Mouse (Mus musculus) thymus, adult 2 months (tissue): ENCODE data around the gene Erf. TPM values are rescaled to one million over a fixed set of nuclear protein-coding genes. Genes with fewer than 3 reads are reported as not detected.

Source experiments
- DNase-seq: peaks from one replicate; pipeline ENCODE4 v3.0.0; 2021
- H3K27ac ChIP-seq: fragments of 200-500 bp; 2 replicates; pipeline ENCODE4 v1.5.1; 2012; ENCODE audit warnings: low read length, control low read depth; ENCODE audit not compliant: control insufficient read depth, insufficient read depth
- H3K27me3 ChIP-seq: fragments of 200-500 bp; 2 replicates; pipeline ENCODE4 v1.6.1; 2012; ENCODE audit warnings: mild to moderate bottlenecking, low read length, moderate library complexity, mixed read lengths; ENCODE audit not compliant: control insufficient read depth, insufficient read depth
- H3K36me3 ChIP-seq: fragments of 200-500 bp; 2 replicates; pipeline ENCODE4 v1.6.1; 2012; ENCODE audit warnings: mild to moderate bottlenecking, low read length, moderate library complexity; ENCODE audit not compliant: control insufficient read depth, insufficient read depth
- H3K4me1 ChIP-seq: fragments of 200-500 bp; replicated peaks from 2 replicates; pipeline ENCODE4 v1.6.1; 2012; ENCODE audit warnings: low read length; ENCODE audit not compliant: control insufficient read depth, insufficient read depth
- H3K4me3 ChIP-seq: fragments of 200-500 bp; 2 replicates; pipeline ENCODE4 v1.5.1; 2012; ENCODE audit warnings: mild to moderate bottlenecking, low read length, control low read depth, moderate library complexity; ENCODE audit not compliant: control insufficient read depth, insufficient read depth
- CTCF ChIP-seq: fragments of 200-500 bp; IDR thresholded peaks from 2 replicates; pipeline ENCODE4 v1.5.1; 2012; ENCODE audit warnings: mild to moderate bottlenecking, control low read depth, low read length, moderate library complexity, borderline replicate concordance; ENCODE audit not compliant: control insufficient read depth, poor library complexity, insufficient read depth; ENCODE audit errors: extremely low read depth
- POLR2A ChIP-seq: fragments of 200-500 bp; IDR thresholded peaks from 2 replicates; pipeline ENCODE4 v1.6.1; 2012; ENCODE audit warnings: mild to moderate bottlenecking, low read length, control low read depth, moderate library complexity; ENCODE audit not compliant: control insufficient read depth, poor library complexity, insufficient read depth; ENCODE audit errors: extremely low read depth
- WGBS: fragments of 180-500 bp; shearing (Covaris S2); methylation state at CpG from one replicate; pipeline ENCODE4 v1.1.7; 2018; 5-methylcytosine and 5-hydroxymethylcytosine counted together
- polyA plus RNA-seq: library from polyadenylated mRNA; depleted of rRNA; stranded (reverse); fragments of >200 nt; gene quantifications from 2 replicates; pipeline ENCODE4 v1.2.3, GENCODE M21; 2012

Gene Erf
- polyA plus RNA-seq, 1 experiment, result 59.4 TPM

DNA sequence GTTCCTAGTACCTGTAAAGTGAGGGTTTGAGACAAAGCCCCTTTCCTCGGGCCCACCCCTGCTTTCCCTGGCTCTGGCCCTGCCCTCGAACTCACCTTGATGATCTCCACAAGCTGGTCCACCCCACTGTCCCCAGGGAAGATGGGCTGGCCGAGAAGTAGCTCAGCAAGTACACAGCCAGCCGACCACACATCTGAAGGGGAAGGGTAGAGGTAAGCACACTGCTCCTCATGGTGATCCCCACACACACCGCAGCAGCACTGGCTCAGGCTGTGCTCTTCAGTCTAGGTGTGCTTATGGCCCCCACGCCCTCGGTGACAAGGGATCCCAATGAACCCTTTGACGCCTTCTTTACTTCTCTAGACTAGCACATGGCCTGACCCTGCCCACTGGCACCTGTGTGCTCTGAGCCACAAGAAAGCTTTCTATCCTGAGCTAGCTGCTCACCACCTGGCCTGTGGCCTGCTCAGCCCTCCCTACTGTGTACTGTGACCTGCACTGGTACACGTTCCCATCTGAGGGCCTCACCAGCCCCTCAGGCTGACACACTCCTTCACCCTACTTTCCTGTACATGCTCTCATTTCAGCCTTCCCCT is 19.8 kb downstream of the Erf start:
- Histone ChIP-seq H3K27me3 (no peaks in the 10 kb centered on the region), H3K4me1 (peaks cover 69% of the 10 kb centered on the region), H3K4me3 (no peak overlapping the region), H3K36me3 (peaks cover 50% of the 10 kb centered on the region), H3K27ac (peak overlapping the region; percentile 83)
- peak; percentile 44 for DNase-seq
- WGBS, result 43% methylated on average over 9 of the region's 9 CpGs
- TF ChIP-seq CTCF (no peak), POLR2A (no peak)

- DNase-seq, result no peak
- no peak overlapping the region for H3K4me3 ChIP-seq
- 94% methylated on average over 1 of the region's 1 CpGs for WGBS
- no peak overlapping the region for H3K27ac ChIP-seq
- peaks cover 68% of the 10 kb centered on the region for H3K36me3 ChIP-seq
- peaks cover 40% of the 10 kb centered on the region for H3K4me1 ChIP-seq
- no peaks in the 10 kb centered on the region for H3K27me3 ChIP-seq
- TF ChIP-seq POLR2A, result no peak
- no peak for TF ChIP-seq CTCF
These were observed 22.8 kb downstream of the Erf start for GRCm38 (mm10) chr7:25227523-25228300.

DNA sequence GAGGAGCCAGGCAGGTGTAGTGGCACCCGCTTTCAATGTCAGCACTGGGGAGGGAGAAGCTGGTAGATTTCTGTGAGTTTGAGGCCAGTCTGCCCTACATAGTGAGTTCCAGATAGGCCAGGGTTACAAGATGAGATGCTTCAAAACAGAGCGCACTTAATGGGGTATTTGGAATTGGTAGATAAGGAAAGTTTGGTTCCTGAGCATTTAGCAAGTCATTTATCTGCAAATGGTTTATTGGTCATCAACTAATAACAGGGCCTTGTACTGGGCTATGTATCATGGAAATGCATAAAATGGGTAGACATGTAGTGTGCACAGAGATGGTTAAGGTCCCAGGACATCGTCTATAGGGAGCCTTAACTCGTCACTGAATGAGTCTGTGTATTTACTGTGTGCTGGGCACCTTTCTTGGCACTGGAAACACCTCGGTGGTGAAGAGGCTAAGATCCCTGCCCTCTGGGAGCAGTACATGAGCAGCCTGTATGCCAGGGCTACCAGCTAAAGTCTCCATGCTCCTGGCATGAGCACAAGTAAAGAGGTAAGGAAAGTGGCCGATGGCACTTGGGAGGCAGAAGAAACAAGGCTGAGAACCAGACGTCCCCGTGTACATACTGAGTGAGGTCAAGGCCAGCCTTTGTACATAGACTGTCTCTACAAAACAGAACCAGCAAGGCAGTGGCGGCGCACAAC is 28.1 kb downstream of the Erf start:
- TF ChIP-seq CTCF, result no peak
- no peak for TF ChIP-seq POLR2A
- DNase-seq, result no peak
- H3K27ac ChIP-seq, result no peak overlapping the region
- no peak overlapping the region for H3K4me3 ChIP-seq
- peaks cover 33% of the 10 kb centered on the region for H3K36me3 ChIP-seq
- H3K4me1 ChIP-seq, result peaks cover 28% of the 10 kb centered on the region
- 92% methylated on average over 10 of the region's 10 CpGs for WGBS
- no peaks in the 10 kb centered on the region for H3K27me3 ChIP-seq

DNA sequence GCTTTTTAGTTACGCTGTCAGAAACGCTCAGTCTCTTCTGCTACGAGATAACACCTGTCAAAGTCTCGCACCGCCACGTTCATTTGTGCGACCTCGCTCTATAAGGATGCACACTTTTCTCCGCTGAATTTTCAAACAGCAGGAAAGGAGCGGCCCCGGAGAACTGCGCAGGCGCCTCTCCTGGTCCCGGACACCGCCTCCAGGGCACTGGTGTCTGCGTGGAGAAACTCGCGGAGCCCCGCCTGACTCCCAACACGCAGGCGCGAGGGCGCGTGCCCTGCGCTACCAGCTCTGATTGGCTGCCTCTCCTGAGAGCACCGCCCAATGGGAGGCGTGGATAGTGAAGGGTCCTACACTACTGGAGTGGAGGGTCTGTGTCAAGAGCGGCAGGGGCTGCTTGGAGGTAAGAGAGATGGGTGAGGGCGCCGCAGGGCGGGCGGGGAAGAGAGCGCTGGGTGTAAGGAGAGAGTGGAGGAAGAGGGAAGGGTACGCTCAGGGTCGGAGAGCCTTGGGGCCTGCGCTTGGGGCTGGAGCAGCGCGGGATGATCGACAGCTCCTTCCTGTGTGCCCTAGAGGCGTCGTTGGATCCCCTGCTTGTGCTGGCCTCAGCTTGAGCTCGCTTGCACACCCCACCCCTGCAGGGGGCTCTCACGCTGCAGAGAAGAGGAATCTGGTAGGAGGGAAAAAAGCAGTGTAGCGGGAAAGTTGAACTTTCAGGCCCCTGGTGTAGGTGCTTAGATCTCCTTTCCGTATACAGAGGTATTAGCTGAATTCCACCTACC is 29.3 kb downstream of the Erf start, which contains the start of gene Zfp526:
Gene Zfp526, plus strand, starts transcription at position 324 of the 782 bp plus-strand sequence.
- TF ChIP-seq CTCF (peak; percentile 57; the same call in 1 of the 2 replicates), POLR2A (peak; percentile 78; the same call in 1 of the 2 replicates)
- peak; percentile 99 for DNase-seq
- H3K4me3 ChIP-seq, result peak within 1 kb of the TSS; percentile 65
- peaks cover 29% of the 10 kb centered on the region for H3K4me1 ChIP-seq
- peaks cover 22% of the 10 kb centered on the region for H3K36me3 ChIP-seq
- 1% methylated on average over 44 of the region's 45 CpGs for WGBS
- no peaks in the 10 kb centered on the region for H3K27me3 ChIP-seq
- H3K27ac ChIP-seq, result peak within 1 kb of the TSS; percentile 68

DNA sequence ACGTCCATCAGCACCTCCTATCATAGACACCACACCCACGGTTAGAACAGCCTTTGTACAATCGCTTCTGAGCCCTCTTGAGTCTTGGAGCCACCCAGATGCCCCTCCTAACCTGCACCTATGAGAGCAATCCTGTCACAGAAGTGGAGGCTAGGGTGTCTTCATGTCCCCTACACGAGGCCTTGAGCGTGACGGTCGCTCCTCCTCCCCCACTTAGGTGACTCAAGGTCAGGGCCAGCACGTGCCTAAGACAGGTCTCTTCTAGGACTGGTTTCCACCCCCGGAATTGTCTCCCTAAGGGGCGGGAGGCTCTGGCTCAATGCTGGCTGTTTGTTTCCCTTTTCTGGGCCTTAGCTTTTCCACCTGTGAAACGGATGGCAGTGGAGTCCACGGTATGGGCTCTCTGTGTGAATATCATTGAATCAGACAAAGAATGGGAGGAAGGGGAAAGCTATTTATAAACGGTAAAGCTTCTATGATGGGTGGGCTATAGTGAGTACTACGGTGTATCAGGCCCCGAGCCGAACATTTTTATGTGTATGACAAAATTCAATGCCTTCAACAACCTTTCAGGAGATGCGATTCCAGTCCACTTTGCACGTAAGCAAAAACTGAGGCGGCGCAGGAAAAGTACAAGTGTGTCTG is 30.0 kb downstream of the Erf start, which contains the start of gene Dedd2:
Gene Dedd2, minus strand, starts transcription at position 159 of the 645 bp plus-strand sequence.
- Histone ChIP-seq H3K4me3 (peak within 1 kb of the TSS; percentile 87), H3K27ac (peak within 1 kb of the TSS; percentile 68), H3K36me3 (peaks cover 15% of the 10 kb centered on the region), H3K27me3 (no peaks in the 10 kb centered on the region), H3K4me1 (peaks cover 29% of the 10 kb centered on the region)
- TF ChIP-seq POLR2A (no peak), CTCF (no peak)
- DNase-seq, result peak; percentile 30
- WGBS, result 2% methylated on average over 20 of the region's 20 CpGs
